Mouse (Mus musculus) hindbrain, embryonic 16.5 days (tissue): ENCODE data around the gene Epha2. TPM values are rescaled to one million over a fixed set of nuclear protein-coding genes. Genes with fewer than 3 reads are reported as not detected.

ENCODE experiments used
- ATAC-seq: fragments of 200-750 bp; cut with Nextera tagmentation; 2 replicates; pipeline ENCODE4 v1.8.0; 2017; ENCODE audit warnings: moderate TSS enrichment, moderate library complexity
- H3K27ac ChIP-seq: fragments of 300-500 bp; sonication (generic); 2 replicates; pipeline ENCODE4 v1.5.1; 2014; ENCODE audit warnings: low read depth, mild to moderate bottlenecking, control low read depth, low read length, moderate library complexity
- H3K27me3 ChIP-seq: fragments of 300-500 bp; sonication (generic); replicated peaks from 2 replicates; pipeline ENCODE4 v1.6.1; 2014; ENCODE audit warnings: low read length; ENCODE audit not compliant: control insufficient read depth, insufficient read depth
- H3K36me3 ChIP-seq: fragments of 300-500 bp; sonication (generic); 2 replicates; pipeline ENCODE4 v1.6.1; 2014; ENCODE audit warnings: mild to moderate bottlenecking, low read length, moderate library complexity, mixed read lengths; ENCODE audit not compliant: control insufficient read depth, insufficient read depth
- H3K4me1 ChIP-seq: fragments of 300-500 bp; sonication (generic); 2 replicates; pipeline ENCODE4 v1.6.1; 2014; ENCODE audit warnings: low read depth, low read length; ENCODE audit not compliant: control insufficient read depth, insufficient read depth
- H3K4me2 ChIP-seq: fragments of 300-500 bp; sonication (generic); 2 replicates; pipeline ENCODE4 v1.6.1; 2014; ENCODE audit warnings: mild to moderate bottlenecking, low read length, control low read depth, moderate library complexity
- H3K4me3 ChIP-seq: fragments of 300-500 bp; sonication (generic); 2 replicates; pipeline ENCODE4 v1.5.1; 2014; ENCODE audit warnings: mild to moderate bottlenecking, low read length, control low read depth, moderate library complexity
- H3K9ac ChIP-seq: fragments of 300-500 bp; sonication (generic); 2 replicates; pipeline ENCODE4 v1.6.1; 2014; ENCODE audit warnings: low read depth, mild to moderate bottlenecking, control low read depth, low read length, moderate library complexity
- H3K9me3 ChIP-seq: fragments of 300-500 bp; sonication (generic); 2 replicates; pipeline ENCODE4 v1.6.1; 2014; ENCODE audit warnings: mild to moderate bottlenecking, low read length, moderate library complexity; ENCODE audit not compliant: control insufficient read depth
- WGBS: fragments of 180-500 bp; shearing (Covaris S2); extraction: QIAGEN DNeasy Blood & Tissue Kit; methylation state at CpG from one replicate; pipeline ENCODE4 v1.1.7; 2014; 5-methylcytosine and 5-hydroxymethylcytosine counted together
- polyA plus RNA-seq: library from polyadenylated mRNA; unstranded; fragments of >200 nt; fragmentation: Nextera tagmentation; extraction: Ambion mirVana; gene quantifications from 2 replicates; pipeline ENCODE4 v1.2.1, GENCODE M21; 2015

Gene Epha2
- polyA plus RNA-seq, 1 experiment from 2014 or later, result 1.1 TPM

- Histone ChIP-seq H3K9me3 (no peaks in the 10 kb centered on the region), H3K9ac (no peak overlapping the region), H3K4me2 (no peak overlapping the region), H3K27ac (no peak overlapping the region), H3K4me3 (no peak overlapping the region), H3K4me1 (peaks cover 14% of the 10 kb centered on the region), H3K36me3 (no peaks in the 10 kb centered on the region), H3K27me3 (peaks cover 13% of the 10 kb centered on the region)
- WGBS, result 20% methylated on average over 8 of the region's 8 CpGs
- ATAC-seq, result no peak
These were observed 5.0 kb downstream of the Epha2 start for GRCm38 (mm10) chr4:141306057-141306456.

GRCm38 (mm10) chr4:141308381-141308780 lies 7.3 kb downstream of the Epha2 start:
- no peaks in the 10 kb centered on the region for H3K36me3 ChIP-seq
- 92% methylated on average over 22 of the region's 22 CpGs for WGBS
- no peak overlapping the region for H3K9ac ChIP-seq
- H3K27ac ChIP-seq, result no peak overlapping the region
- peaks cover 7% of the 10 kb centered on the region for H3K27me3 ChIP-seq
- H3K4me3 ChIP-seq, result no peak overlapping the region
- no peak for ATAC-seq
- no peak overlapping the region for H3K4me2 ChIP-seq
- no peaks in the 10 kb centered on the region for H3K9me3 ChIP-seq
- peaks cover 6% of the 10 kb centered on the region; the same call in 1 of the 2 replicates for H3K4me1 ChIP-seq

DNA sequence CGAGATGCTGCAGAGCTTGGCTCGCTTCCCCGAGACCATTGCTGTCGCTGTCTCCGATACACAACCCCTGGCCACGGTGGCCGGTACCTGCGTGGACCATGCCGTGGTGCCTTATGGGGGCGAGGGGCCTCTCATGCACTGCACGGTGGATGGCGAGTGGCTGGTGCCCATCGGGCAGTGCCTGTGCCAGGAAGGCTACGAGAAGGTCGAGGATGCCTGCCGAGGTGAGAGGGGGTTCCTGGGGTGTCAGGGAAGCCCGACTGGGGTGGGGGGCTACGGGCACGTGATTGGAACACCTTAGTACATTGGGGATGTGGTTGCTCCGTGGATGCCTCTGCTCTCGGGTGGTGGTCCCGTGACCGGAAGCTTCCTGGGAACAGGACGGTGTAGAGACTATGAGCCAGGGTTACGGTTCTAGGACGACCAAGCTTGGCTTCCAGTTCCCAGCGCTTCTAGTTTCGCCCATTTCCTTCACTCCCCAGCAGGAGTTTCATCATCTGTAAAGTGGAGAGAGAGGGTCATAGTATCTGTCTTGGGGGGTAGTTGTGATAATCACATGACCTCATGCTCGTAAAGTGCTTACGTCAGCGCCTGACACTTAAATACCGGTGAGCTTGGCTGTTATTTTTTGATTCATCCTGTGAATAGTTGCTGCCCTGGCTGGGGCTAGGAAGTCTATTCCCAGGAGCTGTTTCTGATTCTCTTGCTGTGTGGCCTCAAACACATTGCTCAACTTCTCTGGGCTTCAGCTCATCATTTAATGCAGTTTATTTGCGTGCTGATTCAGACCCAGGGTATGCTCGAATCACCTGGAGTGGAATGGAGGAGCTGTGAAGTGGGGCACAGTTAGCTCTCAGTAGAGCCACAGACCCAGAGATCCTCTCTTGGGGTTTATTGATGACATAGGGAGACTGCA lies 8.1 kb downstream of the Epha2 start:
- H3K36me3 ChIP-seq, result no peaks in the 10 kb centered on the region
- no peak overlapping the region for H3K4me2 ChIP-seq
- H3K9ac ChIP-seq, result no peak overlapping the region
- H3K4me1 ChIP-seq, result peaks cover 6% of the 10 kb centered on the region; the same call in 1 of the 2 replicates
- H3K27ac ChIP-seq, result no peak overlapping the region
- no peak for ATAC-seq
- H3K9me3 ChIP-seq, result no peaks in the 10 kb centered on the region
- H3K27me3 ChIP-seq, result no peaks in the 10 kb centered on the region; the same call in 1 of the 2 replicates
- no peak overlapping the region for H3K4me3 ChIP-seq
- 94% methylated on average over 34 of the region's 34 CpGs for WGBS

- Histone ChIP-seq H3K4me2 (no peak overlapping the region), H3K9ac (no peak overlapping the region), H3K36me3 (no peaks in the 10 kb centered on the region), H3K9me3 (no peaks in the 10 kb centered on the region), H3K4me3 (no peak overlapping the region), H3K27ac (no peak overlapping the region), H3K27me3 (no peaks in the 10 kb centered on the region), H3K4me1 (peaks cover 6% of the 10 kb centered on the region; the same call in 1 of the 2 replicates)
- no peak for ATAC-seq
- WGBS, result 48% methylated on average over 10 of the region's 10 CpGs
These were observed 8.7 kb downstream of the Epha2 start for GRCm38 (mm10) chr4:141309773-141310145.

- H3K36me3 ChIP-seq, result no peaks in the 10 kb centered on the region
- no peak overlapping the region for H3K4me3 ChIP-seq
- no peak overlapping the region for H3K4me2 ChIP-seq
- no peak for ATAC-seq
- no peaks in the 10 kb centered on the region for H3K27me3 ChIP-seq
- H3K4me1 ChIP-seq, result peaks cover 6% of the 10 kb centered on the region; the same call in 1 of the 2 replicates
- no peak overlapping the region for H3K9ac ChIP-seq
- no peaks in the 10 kb centered on the region for H3K9me3 ChIP-seq
- H3K27ac ChIP-seq, result no peak overlapping the region
- 15% methylated on average over 8 of the region's 8 CpGs for WGBS
These were observed 9.2 kb downstream of the Epha2 start for GRCm38 (mm10) chr4:141310191-141310606.

DNA sequence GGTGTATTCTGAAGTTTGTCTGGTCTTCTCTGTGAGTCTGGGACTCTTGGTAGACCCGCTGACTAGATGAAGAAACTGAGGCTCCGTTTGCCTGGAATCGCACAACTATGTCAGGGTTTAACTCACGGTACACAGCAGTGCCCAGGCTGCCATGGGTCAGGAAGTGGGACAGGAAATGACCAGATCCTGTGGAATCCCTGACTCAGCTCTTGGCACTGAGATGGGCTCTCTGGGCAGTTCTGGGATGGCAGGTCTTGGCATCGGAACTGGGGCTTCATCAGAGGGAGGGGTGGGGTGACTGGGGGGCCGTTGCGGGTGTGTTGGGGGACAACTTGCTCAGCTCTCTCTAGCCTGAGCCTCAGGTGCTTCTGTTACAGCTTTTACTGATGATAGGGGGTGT lies 10.0 kb downstream of the Epha2 start:
- Histone ChIP-seq H3K27ac (no peak overlapping the region), H3K4me1 (peaks cover 6% of the 10 kb centered on the region; the same call in 1 of the 2 replicates), H3K27me3 (no peaks in the 10 kb centered on the region), H3K4me2 (no peak overlapping the region), H3K36me3 (no peaks in the 10 kb centered on the region), H3K9me3 (no peaks in the 10 kb centered on the region), H3K9ac (no peak overlapping the region), H3K4me3 (no peak overlapping the region)
- WGBS, result 76% methylated on average over 7 of the region's 7 CpGs
- no peak for ATAC-seq

- H3K36me3 ChIP-seq, result no peaks in the 10 kb centered on the region
- WGBS, result 45% methylated on average over 5 of the region's 6 CpGs
- H3K4me3 ChIP-seq, result no peak overlapping the region
- no peaks in the 10 kb centered on the region for H3K9me3 ChIP-seq
- no peak overlapping the region for H3K27ac ChIP-seq
- H3K4me1 ChIP-seq, result peaks cover 6% of the 10 kb centered on the region; the same call in 1 of the 2 replicates
- H3K9ac ChIP-seq, result no peak overlapping the region
- ATAC-seq, result no peak
- no peaks in the 10 kb centered on the region for H3K27me3 ChIP-seq
- no peak overlapping the region for H3K4me2 ChIP-seq
These were observed 10.5 kb downstream of the Epha2 start for GRCm38 (mm10) chr4:141311506-141311905.

- Histone ChIP-seq H3K27me3 (no peaks in the 10 kb centered on the region), H3K4me3 (no peak overlapping the region), H3K36me3 (no peaks in the 10 kb centered on the region), H3K4me1 (peaks cover 6% of the 10 kb centered on the region; the same call in 1 of the 2 replicates), H3K27ac (no peak overlapping the region), H3K4me2 (no peak overlapping the region), H3K9ac (no peak overlapping the region), H3K9me3 (no peaks in the 10 kb centered on the region)
- 70% methylated on average over 2 of the region's 2 CpGs for WGBS
- 0 out of 2 replicates have a peak, but pooled peaks have one; percentile 46 for ATAC-seq
These were observed 10.9 kb downstream of the Epha2 start for GRCm38 (mm10) chr4:141311908-141312307.

DNA sequence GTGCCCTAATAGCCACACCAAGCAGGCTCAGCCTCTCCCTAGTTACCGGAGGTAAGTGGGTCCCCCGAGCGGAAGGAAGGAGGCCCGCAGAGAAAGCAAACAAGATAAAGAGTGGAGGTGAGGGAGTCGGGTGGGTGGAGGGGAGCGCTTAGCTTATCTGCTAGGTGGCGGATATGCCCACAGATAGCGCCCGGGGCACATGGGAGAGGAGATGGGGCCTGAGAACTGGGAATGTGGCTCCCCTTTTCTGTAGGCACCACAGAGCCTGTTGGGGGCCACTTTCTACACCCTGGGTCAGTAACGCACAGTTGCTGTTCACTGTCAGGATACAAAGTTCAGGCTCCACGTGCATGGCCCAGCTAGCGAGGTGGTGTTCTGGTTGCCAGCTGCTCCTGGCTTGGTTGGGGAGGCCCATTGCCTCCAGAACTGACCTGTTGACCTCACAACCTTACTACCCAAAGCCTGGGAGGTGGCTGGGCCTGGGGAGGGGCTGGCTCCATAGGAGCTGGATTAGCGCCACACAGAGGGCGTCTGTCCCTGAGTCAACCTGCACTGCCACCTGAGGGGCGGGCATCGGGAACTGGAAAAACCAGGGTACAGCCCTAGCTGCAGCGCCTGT lies 11.6 kb downstream of the Epha2 start:
- 85% methylated on average over 17 of the region's 17 CpGs for WGBS
- Histone ChIP-seq H3K4me1 (peaks cover 6% of the 10 kb centered on the region; the same call in 1 of the 2 replicates), H3K4me3 (no peak overlapping the region), H3K27me3 (no peaks in the 10 kb centered on the region), H3K9ac (no peak overlapping the region), H3K36me3 (no peaks in the 10 kb centered on the region), H3K27ac (no peak overlapping the region), H3K4me2 (no peak overlapping the region), H3K9me3 (no peaks in the 10 kb centered on the region)
- ATAC-seq, result no peak
